Mouse (Mus musculus): ENCODE results near the gene Erf. TPM values are rescaled to one million over a fixed set of nuclear protein-coding genes. Genes with fewer than 3 reads are reported as not detected.

Erf gene
- polyA plus RNA-seq (2012; rRNA removed) = 7.9 and 8.1 TPM in 2 replicates

DNA sequence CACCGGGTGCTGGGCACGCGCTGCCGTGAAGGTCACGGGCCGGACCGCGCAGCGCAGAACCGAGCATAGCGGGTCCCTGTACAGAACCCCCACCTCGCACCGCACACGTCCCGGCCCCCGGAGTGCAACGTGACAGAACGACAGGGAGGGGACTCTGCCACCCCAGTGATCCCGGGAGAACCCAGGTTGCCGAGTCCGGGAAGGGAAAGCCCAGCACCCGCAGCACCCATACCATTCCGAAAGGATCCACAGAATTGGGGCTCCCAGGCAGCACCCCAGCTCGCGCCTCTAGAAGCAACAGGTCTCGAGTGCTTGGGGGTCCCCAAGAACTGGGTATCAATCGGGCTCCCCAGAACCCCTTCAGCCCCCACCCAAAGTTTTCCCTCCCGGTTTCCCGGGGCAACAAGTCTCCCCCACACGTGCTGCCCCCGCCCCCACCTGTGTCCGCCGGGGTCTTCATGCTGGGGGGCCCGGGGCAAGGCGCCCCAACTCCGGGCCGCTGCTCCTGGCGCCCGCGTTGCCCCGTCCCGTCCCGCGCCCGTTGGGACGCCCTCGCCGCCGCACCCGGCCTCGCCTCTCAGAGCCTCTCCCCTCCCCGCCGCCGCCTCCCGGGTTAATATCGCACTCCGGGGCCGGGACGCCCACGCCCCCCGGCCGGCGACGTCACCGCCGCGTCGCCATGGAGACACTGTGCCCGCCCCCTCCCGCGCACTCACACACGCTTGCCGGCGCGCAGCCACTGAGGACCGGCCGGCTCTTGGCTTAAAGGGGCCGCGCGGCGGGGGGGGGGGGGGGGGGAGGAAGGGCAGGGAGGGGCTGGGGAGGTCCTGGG lies at the start of gene Erf:
Erf (minus strand) TSS at position 621 of the 832 bp plus-strand sequence.

DNA sequence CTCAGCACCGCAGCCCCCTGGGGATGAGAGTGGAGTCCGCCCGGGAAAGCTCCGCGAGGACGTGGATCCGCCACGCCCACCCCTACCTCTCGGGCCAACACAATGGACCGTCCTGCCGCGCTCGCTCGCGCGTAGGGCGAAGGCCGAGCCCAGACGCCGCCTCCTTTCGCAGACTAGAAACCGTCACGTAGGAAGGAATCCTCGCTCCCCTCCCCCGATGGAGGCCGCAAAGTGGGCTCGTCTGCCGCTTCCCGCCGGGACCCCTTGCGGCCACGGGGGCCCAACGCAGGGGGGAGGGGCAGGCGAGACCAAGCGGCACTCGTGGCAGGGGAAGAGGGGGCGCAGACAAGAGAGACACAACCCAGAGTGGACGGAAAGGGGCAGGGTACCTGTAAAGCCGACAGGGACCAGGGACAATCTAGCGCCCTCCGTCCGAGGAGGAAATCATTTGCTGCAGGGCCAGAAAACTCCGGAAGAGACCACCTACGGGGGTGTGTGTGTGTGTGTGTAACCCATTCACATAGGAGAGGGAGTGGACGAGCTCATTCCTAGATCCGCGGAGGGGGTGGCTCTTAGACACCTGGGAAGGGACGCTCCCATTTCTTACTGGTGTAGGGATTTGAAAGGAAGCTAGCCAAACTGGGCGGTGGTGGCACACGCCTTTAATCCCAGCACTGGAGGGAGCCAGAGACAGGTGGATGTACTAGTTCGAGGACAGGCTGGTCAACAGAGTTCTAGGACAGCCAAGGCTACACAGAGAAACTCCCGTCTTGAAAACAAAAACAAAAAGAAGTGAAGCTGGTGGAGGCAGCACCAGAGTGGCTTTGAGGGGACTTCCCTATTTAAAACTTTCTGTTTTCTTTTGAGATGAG lies 47.1 kb upstream of the Erf start, which contains the start of gene Pafah1b3:
Pafah1b3 (minus strand) TSS at position 533 of the 872 bp plus-strand sequence.

DNA sequence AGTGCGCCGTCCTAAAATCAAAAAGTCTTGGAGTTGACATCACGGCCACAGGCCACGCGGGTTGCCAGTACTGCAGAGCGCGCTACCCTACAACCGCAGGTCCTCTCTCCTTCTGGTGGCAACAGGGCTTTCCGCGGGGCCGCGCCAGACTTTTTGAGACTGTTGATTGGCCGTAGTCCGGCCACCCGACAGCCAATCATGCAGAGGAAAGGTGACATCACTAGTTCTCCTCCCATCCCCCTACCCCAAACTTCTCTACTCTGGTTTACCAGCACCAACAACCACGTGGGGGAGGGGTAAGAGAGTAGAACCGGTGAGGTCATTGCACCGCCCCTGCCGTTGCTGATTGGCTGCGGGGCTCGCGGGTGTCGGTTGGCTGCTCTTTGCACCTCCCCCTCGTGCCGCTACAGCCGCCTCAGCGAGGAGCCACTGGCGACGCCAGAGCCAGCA lies 16.8 kb upstream of the Erf start, which contains the start of gene Cic:
Cic (plus strand) TSS at position 404 of the 450 bp plus-strand sequence.

DNA sequence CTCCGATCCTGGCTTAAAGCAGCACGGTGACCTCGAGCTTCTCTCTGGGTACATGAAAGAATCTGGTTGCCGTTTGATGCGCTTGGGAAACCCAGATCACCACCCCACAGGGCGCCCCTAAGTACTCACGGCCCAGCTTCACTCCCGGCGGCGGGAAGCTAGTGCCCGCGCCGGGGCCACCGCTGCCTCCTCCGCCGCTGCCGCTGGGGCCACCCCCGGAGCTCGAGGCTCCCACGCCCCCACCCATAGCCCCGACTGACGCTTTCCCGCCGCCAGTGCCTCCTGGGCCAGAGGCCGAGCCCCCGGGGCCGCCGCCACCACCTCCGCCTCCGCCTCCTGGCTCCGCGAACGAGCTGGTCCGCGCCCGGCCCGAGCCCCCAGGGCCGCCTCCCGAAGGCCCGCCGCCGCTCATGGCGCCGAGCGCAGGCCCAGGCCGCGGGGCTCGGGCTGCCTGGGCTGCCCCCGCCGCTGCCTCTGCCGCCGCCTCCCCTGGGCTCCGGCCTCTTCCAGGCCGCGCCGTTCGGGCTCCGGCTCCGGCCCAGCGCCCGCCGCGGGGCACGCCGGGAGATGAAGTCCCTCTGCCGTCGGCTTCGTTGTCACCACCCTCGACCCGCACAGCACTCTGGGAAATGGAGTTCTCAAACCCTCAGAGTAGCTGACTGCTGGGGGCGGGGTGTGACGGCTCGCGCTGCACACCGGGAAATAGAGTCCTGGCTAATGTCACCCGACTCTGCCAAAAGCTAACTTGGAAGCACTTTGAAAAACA lies 13.1 kb downstream of the Erf start, which contains the start of gene Gsk3a:
Gsk3a (minus strand) TSS at position 603 of the 766 bp plus-strand sequence.

DNA sequence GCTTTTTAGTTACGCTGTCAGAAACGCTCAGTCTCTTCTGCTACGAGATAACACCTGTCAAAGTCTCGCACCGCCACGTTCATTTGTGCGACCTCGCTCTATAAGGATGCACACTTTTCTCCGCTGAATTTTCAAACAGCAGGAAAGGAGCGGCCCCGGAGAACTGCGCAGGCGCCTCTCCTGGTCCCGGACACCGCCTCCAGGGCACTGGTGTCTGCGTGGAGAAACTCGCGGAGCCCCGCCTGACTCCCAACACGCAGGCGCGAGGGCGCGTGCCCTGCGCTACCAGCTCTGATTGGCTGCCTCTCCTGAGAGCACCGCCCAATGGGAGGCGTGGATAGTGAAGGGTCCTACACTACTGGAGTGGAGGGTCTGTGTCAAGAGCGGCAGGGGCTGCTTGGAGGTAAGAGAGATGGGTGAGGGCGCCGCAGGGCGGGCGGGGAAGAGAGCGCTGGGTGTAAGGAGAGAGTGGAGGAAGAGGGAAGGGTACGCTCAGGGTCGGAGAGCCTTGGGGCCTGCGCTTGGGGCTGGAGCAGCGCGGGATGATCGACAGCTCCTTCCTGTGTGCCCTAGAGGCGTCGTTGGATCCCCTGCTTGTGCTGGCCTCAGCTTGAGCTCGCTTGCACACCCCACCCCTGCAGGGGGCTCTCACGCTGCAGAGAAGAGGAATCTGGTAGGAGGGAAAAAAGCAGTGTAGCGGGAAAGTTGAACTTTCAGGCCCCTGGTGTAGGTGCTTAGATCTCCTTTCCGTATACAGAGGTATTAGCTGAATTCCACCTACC lies 29.3 kb downstream of the Erf start, which contains the start of gene Zfp526:
Zfp526 (plus strand) TSS at position 324 of the 782 bp plus-strand sequence.

DNA sequence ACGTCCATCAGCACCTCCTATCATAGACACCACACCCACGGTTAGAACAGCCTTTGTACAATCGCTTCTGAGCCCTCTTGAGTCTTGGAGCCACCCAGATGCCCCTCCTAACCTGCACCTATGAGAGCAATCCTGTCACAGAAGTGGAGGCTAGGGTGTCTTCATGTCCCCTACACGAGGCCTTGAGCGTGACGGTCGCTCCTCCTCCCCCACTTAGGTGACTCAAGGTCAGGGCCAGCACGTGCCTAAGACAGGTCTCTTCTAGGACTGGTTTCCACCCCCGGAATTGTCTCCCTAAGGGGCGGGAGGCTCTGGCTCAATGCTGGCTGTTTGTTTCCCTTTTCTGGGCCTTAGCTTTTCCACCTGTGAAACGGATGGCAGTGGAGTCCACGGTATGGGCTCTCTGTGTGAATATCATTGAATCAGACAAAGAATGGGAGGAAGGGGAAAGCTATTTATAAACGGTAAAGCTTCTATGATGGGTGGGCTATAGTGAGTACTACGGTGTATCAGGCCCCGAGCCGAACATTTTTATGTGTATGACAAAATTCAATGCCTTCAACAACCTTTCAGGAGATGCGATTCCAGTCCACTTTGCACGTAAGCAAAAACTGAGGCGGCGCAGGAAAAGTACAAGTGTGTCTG lies 30.0 kb downstream of the Erf start, which contains the start of gene Dedd2:
Dedd2 (minus strand) TSS at position 159 of the 645 bp plus-strand sequence.

Other genes starting within 250 kb of the Erf start
- 0.26 and 0.41 TPM in 2 replicates for gene Atp1a3, start 244.8 kb downstream of the Erf start, polyA plus RNA-seq (2012; rRNA removed)
- gene Grik5, start 178.4 kb downstream of the Erf start, polyA plus RNA-seq (2012; rRNA removed) = 3.9 and 4.4 TPM in 2 replicates
- gene Zfp574, start 178.2 kb downstream of the Erf start, polyA plus RNA-seq (2012; rRNA removed) = 5.2 and 5.9 TPM in 2 replicates
- 0.72 and 0.93 TPM in 2 replicates for gene Pou2f2, start 71.0 kb downstream of the Erf start, polyA plus RNA-seq (2012; rRNA removed)
- 22.5 and 25.8 TPM in 2 replicates for gene Dedd2, start 30.1 kb downstream of the Erf start, polyA plus RNA-seq (2012; rRNA removed)
- gene Zfp526, start 29.3 kb downstream of the Erf start, polyA plus RNA-seq (2012; rRNA removed) = 4.3 and 4.7 TPM in 2 replicates
- 44.8 and 49.1 TPM in 2 replicates for gene Gsk3a, start 12.9 kb downstream of the Erf start, polyA plus RNA-seq (2012; rRNA removed)
- 14.3 and 14.4 TPM in 2 replicates for gene Cic, start 16.9 kb upstream of the Erf start, polyA plus RNA-seq (2012; rRNA removed)
- 23.2 and 24.7 TPM in 2 replicates for gene Pafah1b3, start 47.2 kb upstream of the Erf start, polyA plus RNA-seq (2012; rRNA removed)
- 0.05 TPM in 1 of 2 replicates, not detected in the other for gene Prr19, start 50.6 kb upstream of the Erf start, polyA plus RNA-seq (2012; rRNA removed)
- 0.02 and 0.03 TPM in 2 replicates for gene Tmem145, start 55.3 kb upstream of the Erf start, polyA plus RNA-seq (2012; rRNA removed)
- gene Megf8, start 66.4 kb upstream of the Erf start, polyA plus RNA-seq (2012; rRNA removed) = 1.1 and 1.4 TPM in 2 replicates
- gene Cnfn, start 119.0 kb upstream of the Erf start, polyA plus RNA-seq (2012; rRNA removed) = not detected in 2 replicates
- gene Lipe, start 147.9 kb upstream of the Erf start, polyA plus RNA-seq (2012; rRNA removed) = 1.7 and 2.1 TPM in 2 replicates
- not detected in 2 replicates for gene Cxcl17, start 162.1 kb upstream of the Erf start, polyA plus RNA-seq (2012; rRNA removed)
- 2.7 and 3.0 TPM in 2 replicates for gene Ceacam1, start 226.8 kb upstream of the Erf start, polyA plus RNA-seq (2012; rRNA removed)